ENCODE assay signal across 14 mouse cellular contexts in genomic region chr13:36654251-36654650, GRCm38 (mm10).
DNase-seq lines count a peak whose midpoint lies in the region; ATAC-seq and TF ChIP-seq lines count a peak whose summit lies in the region.
"Had no signal": no experiment of that assay in that cellular context is flagged by ENCODE, and none has a peak within 500 bp of the region (broad histone marks: within the 10 kb centered on the region; RNA-seq: fewer than 3 reads in every experiment).

No protein-coding gene starts in this region.

- peak; percentile 36 for TF ChIP-seq CTCF in hindbrain, postnatal 0 days (IDR thresholded peaks at IDR 0.05; ENCODE audit: low read depth)
- TF ChIP-seq CTCF in lung, adult 2 months (IDR thresholded peaks at IDR 0.05; ENCODE audit: insufficient read depth, low read length): no peak
- peak; percentile 3; the same call in 1 of the 2 replicates for TF ChIP-seq CTCF in brain, embryonic 14.5 days (IDR thresholded peaks at IDR 0.05; ENCODE audit: borderline replicate concordance, extremely low read depth, insufficient read depth, insufficient read length)

- H3K4me3 ChIP-seq in hindbrain, postnatal 0 days (ENCODE audit: low read length): no peak overlapping the region
- H3K4me3 ChIP-seq in hindbrain, embryonic 16.5 days (ENCODE audit: low read length): no peak overlapping the region
- no peak overlapping the region for H3K4me3 ChIP-seq in lung, adult 2 months (replicated peaks; ENCODE audit: extremely low read depth, low read depth, low read length)
- H3K4me3 ChIP-seq: heart, embryonic 15.5 days; hindbrain, embryonic 12.5 days; limb, embryonic 15.5 days had no signal

- DNase-seq in hindbrain, postnatal 0 days (ENCODE audit: low spot score): no peak
- DNase-seq in lung, postnatal 25 days (ENCODE audit: low spot score): peak; percentile 9
- no peak for DNase-seq in lung, adult 2 months
- DNase-seq in CD4-positive, CD25-positive, alpha-beta regulatory T cell, adult 2 months (ENCODE audit: low read depth, low spot score): peak; percentile 48
- DNase-seq in brain, embryonic 14.5 days (ENCODE audit: low read depth): no peak
- DNase-seq: adrenal gland, postnatal 10 days; kidney, adult 8-10 months; spleen, adult 18-20 months had no signal

- no peak for TF ChIP-seq POLR2A in lung, adult 2 months (IDR thresholded peaks at IDR 0.05; ENCODE audit: borderline replicate concordance, extremely low read depth, low read depth, low read length)
- TF ChIP-seq POLR2A in brain, embryonic 14.5 days (IDR thresholded peaks at IDR 0.05; ENCODE audit: borderline replicate concordance, extremely low read depth, insufficient read depth, insufficient read length, poor library complexity, severe bottlenecking): no peak

- H3K9ac ChIP-seq in hindbrain, postnatal 0 days (replicated peaks; ENCODE audit: low read length): no peak overlapping the region
- no peak overlapping the region for H3K9ac ChIP-seq in hindbrain, embryonic 16.5 days (ENCODE audit: low read depth, low read length)
- H3K9ac ChIP-seq: heart, embryonic 15.5 days; hindbrain, embryonic 12.5 days; limb, embryonic 15.5 days had no signal

- H3K36me3 ChIP-seq in hindbrain, postnatal 0 days (ENCODE audit: insufficient read depth, low read length): no peaks in the 10 kb centered on the region
- no peaks in the 10 kb centered on the region for H3K36me3 ChIP-seq in hindbrain, embryonic 16.5 days (ENCODE audit: control insufficient read depth, insufficient read depth, low read length)
- H3K36me3 ChIP-seq: G1E; heart, embryonic 15.5 days; hindbrain, embryonic 12.5 days; limb, embryonic 15.5 days had no signal

- no peak overlapping the region for H3K27ac ChIP-seq in hindbrain, postnatal 0 days
- H3K27ac ChIP-seq in hindbrain, embryonic 16.5 days (ENCODE audit: low read depth, low read length): no peak overlapping the region
- H3K27ac ChIP-seq: heart, embryonic 15.5 days; hindbrain, embryonic 12.5 days; limb, embryonic 15.5 days had no signal

- 72% methylated on average over 3 of the region's 3 CpGs for WGBS in hindbrain, postnatal 0 days
- WGBS in hindbrain, embryonic 16.5 days: 86% methylated on average over 3 of the region's 3 CpGs
- WGBS in lung, adult 2 months: 72% methylated on average over 3 of the region's 3 CpGs

- H3K9me3 ChIP-seq in hindbrain, postnatal 0 days (ENCODE audit: low read length): no peaks in the 10 kb centered on the region
- no peaks in the 10 kb centered on the region for H3K9me3 ChIP-seq in hindbrain, embryonic 16.5 days (ENCODE audit: control insufficient read depth, low read length)
- H3K9me3 ChIP-seq: G1E; heart, embryonic 15.5 days; hindbrain, embryonic 12.5 days; limb, embryonic 15.5 days had no signal

- no peak for ATAC-seq in hindbrain, postnatal 0 days
- ATAC-seq in hindbrain, embryonic 16.5 days: no peak
- ATAC-seq in erythroblast, adult 5-6 weeks (replicated peaks; ENCODE audit: low FRiP score, poor library complexity, severe bottlenecking): no peak

- no peaks in the 10 kb centered on the region for H3K27me3 ChIP-seq in hindbrain, postnatal 0 days (ENCODE audit: insufficient read depth, low read length)
- H3K27me3 ChIP-seq in hindbrain, embryonic 16.5 days (replicated peaks; ENCODE audit: control insufficient read depth, insufficient read depth, low read length): no peaks in the 10 kb centered on the region
- H3K27me3 ChIP-seq: heart, embryonic 15.5 days; hindbrain, embryonic 12.5 days; limb, embryonic 15.5 days had no signal

- H3K4me1 ChIP-seq in hindbrain, postnatal 0 days (ENCODE audit: insufficient read depth, low read length): no peaks in the 10 kb centered on the region
- no peaks in the 10 kb centered on the region for H3K4me1 ChIP-seq in hindbrain, embryonic 16.5 days (ENCODE audit: control insufficient read depth, insufficient read depth, low read depth, low read length)
- no peaks in the 10 kb centered on the region; the same call in 1 of the 2 replicates for H3K4me1 ChIP-seq in lung, adult 2 months (ENCODE audit: control insufficient read depth, insufficient read depth, low read length)
- H3K4me1 ChIP-seq: heart, embryonic 15.5 days; hindbrain, embryonic 12.5 days; limb, embryonic 15.5 days had no signal

- H3K4me2 ChIP-seq in hindbrain, postnatal 0 days (ENCODE audit: low read depth, low read length): no peak overlapping the region
- H3K4me2 ChIP-seq in hindbrain, embryonic 16.5 days (ENCODE audit: low read length): no peak overlapping the region
- H3K4me2 ChIP-seq: heart, embryonic 15.5 days; hindbrain, embryonic 12.5 days; limb, embryonic 15.5 days had no signal

Comparison
In these comparisons a context has a peak if more than half of its experiments do, and no peak if none do; other contexts are left out.
1. DNase-seq: peak in lung, postnatal 25 days (single experiment) and CD4-positive, CD25-positive, alpha-beta regulatory T cell, adult 2 months (single experiment); none in hindbrain, postnatal 0 days (single experiment), lung, adult 2 months (single experiment) and brain, embryonic 14.5 days (single experiment).